13 mouse cellular contexts compared by ENCODE assay signal in genomic region chr15:81284121-81284734, GRCm38 (mm10). TPM values are rescaled to one million over a fixed set of nuclear protein-coding genes. Genes with fewer than 3 reads are reported as not detected.
DNase-seq lines count a peak whose midpoint lies in the region; ATAC-seq and TF ChIP-seq lines count a peak whose summit lies in the region.
"Had no signal": no experiment of that assay in that cellular context is flagged by ENCODE, and none has a peak within 500 bp of the region (broad histone marks: within the 10 kb centered on the region; RNA-seq: fewer than 3 reads in every experiment).

No protein-coding gene starts in this region.

- DNase-seq in kidney, adult 2 months: no peak
- DNase-seq in kidney, adult 9 months: no peak
- no peak for DNase-seq in lung, adult 2 months
- DNase-seq in lung, postnatal 4 days: no peak
- peak; percentile 31 for DNase-seq in A20 (ENCODE audit: low read depth, low spot score)
- no peak for DNase-seq in Patski (ENCODE audit: low read depth, low spot score)
- DNase-seq in right cerebral cortex, postnatal 4 days: no peak
- DNase-seq: adrenal gland, postnatal 10 days; cerebellum, adult 11-12 months; cerebellum, postnatal 25 days; thymus, postnatal 25 days had no signal

- H3K4me1 ChIP-seq in kidney, adult 2 months (ENCODE audit: control insufficient read depth, insufficient read depth, low read length): no peaks in the 10 kb centered on the region
- no peaks in the 10 kb centered on the region for H3K4me1 ChIP-seq in lung, adult 2 months (ENCODE audit: control insufficient read depth, insufficient read depth, low read length)

- peak; percentile 44; the same call in 1 of the 2 replicates for TF ChIP-seq CTCF in kidney, adult 2 months (conservative IDR thresholded peaks at IDR 0.05; ENCODE audit: insufficient read depth, insufficient read length, low read depth, low read length)
- 0 out of 2 replicates have a peak, but pooled peaks have one; percentile 29 for TF ChIP-seq CTCF in lung, adult 2 months (IDR thresholded peaks at IDR 0.05; ENCODE audit: insufficient read depth, low read length)
- TF ChIP-seq CTCF in Patski (IDR thresholded peaks at IDR 0.05): peak; percentile 68

- no peaks in the 10 kb centered on the region for H3K36me3 ChIP-seq in kidney, adult 2 months (ENCODE audit: control insufficient read depth, insufficient read depth, low read length)
- H3K36me3 ChIP-seq: limb, embryonic 10.5 days had no signal

- no peaks in the 10 kb centered on the region for H3K27me3 ChIP-seq in kidney, adult 2 months (replicated peaks; ENCODE audit: control insufficient read depth, insufficient read depth, low read length)
- no peaks in the 10 kb centered on the region for H3K27me3 ChIP-seq in Patski

- H3K27ac ChIP-seq in kidney, adult 2 months (ENCODE audit: insufficient read depth, low read depth, low read length): no peak overlapping the region
- H3K27ac ChIP-seq: limb, embryonic 10.5 days had no signal

- peak; percentile 21 for ATAC-seq in Patski
- ATAC-seq: forebrain, embryonic 14.5 days had no signal

- in situ Hi-C loops in Patski (cut with MboI; ENCODE audit: low pct_unique_long_range_greater_than_20kb): no loop called here

- CTCF ChIA-PET in Patski (lab: Charles Lee): interaction anchor here (0.8 to 2.3 kb wide), 5 partner anchors 9 to 37 kb away, joined by 3 to 5 read pairs (median 3); no protein-coding TSS in a partner anchor

- 68% methylated on average over 9 of the region's 9 CpGs for WGBS in kidney, adult 2 months
- 75% methylated on average over 9 of the region's 9 CpGs for whole genome bisulfite sequencing in lung, adult 2 months

- no peak overlapping the region for H3K4me3 ChIP-seq in kidney, adult 2 months (ENCODE audit: insufficient read depth, low read depth, low read length)
- no peak overlapping the region for H3K4me3 ChIP-seq in lung, adult 2 months (replicated peaks; ENCODE audit: extremely low read depth, low read depth, low read length)
- H3K4me3 ChIP-seq: limb, embryonic 10.5 days had no signal

- POLR2A ChIA-PET in Patski (lab: Charles Lee): no interaction called here

- TF ChIP-seq POLR2A in kidney, adult 2 months (IDR thresholded peaks at IDR 0.05; ENCODE audit: low read depth, low read length): no peak
- TF ChIP-seq POLR2A in lung, adult 2 months (IDR thresholded peaks at IDR 0.05; ENCODE audit: borderline replicate concordance, extremely low read depth, low read depth, low read length): no peak

RNA-seq across cellular contexts. Expression of gene Mchr1, which starts 48.9 kb away (rescaled TPM):
- 2.1 and 2.3 TPM in 2 replicates for polyA plus RNA-seq in kidney, adult 2 months (2012; rRNA removed)
- 1.0 and 1.4 TPM in 2 replicates for polyA plus RNA-seq in lung, adult 2 months (2012; rRNA removed)
- polyA plus RNA-seq in Patski (2021): 0.05 TPM
